Mouse (Mus musculus): ENCODE data around the gene Ddx24. TPM values are rescaled to one million over a fixed set of nuclear protein-coding genes. Genes with fewer than 3 reads are reported as not detected.

Ddx24 gene
- total and polyA plus RNA-seq, 3 experiments = 76.2 to 125 (median 83.0) TPM

- Histone ChIP-seq H3K9ac (ENCODE audit: insufficient read depth, low read depth) (no peak overlapping the region), H3K27ac (ENCODE audit: insufficient read depth, low read depth) (no peak overlapping the region), H3K4me3 (replicated peaks in 1 of 3; ENCODE audit: low read depth in 2 of 3, low read length in 2 of 3, poor library complexity in 1 of 3) (peak overlapping the region in 1 of 3 experiments; percentile 84), H3K36me3 (replicated peaks in 1 of 2; ENCODE audit: control insufficient read depth in 1 of 2, insufficient read depth in 1 of 2, low read length in 1 of 2) (peaks cover 0 to 21% of the 10 kb centered on the region in 2 experiments), H3K27me3 (replicated peaks) (no peaks in the 10 kb centered on the region), H3K4me2 (ENCODE audit: insufficient read depth, low read depth, poor library complexity, severe bottlenecking) (peak overlapping the region; percentile 10), H3K79me2 (replicated peaks; ENCODE audit: control insufficient read depth, extremely low read depth, insufficient read depth, poor library complexity, severe bottlenecking) (no peaks in the 10 kb centered on the region; the same call in 1 of the 2 replicates), H3K9me3 (replicated peaks; ENCODE audit: low read length) (no peaks in the 10 kb centered on the region), H3K4me1 (ENCODE audit: control insufficient read depth in 1 of 2, insufficient read depth in 2 of 2) (peaks cover 8 to 14% of the 10 kb centered on the region in 2 experiments; a peak in 3 of 4 replicates)
- in situ Hi-C loops (cut with MboI; ENCODE audit: low pct_ligation_motif_present, low pct_unique_long_range_greater_than_20kb, low sequenced_read_pairs) (no loop called here), dilution Hi-C loops (cut with MboI; ENCODE audit: extremely low pct_ligation_motif_present, extremely low pct_unique_long_range_greater_than_20kb, low sequenced_read_pairs) (no loop called here)
- no peak for DNase-seq (ENCODE audit: extremely low read depth)
- no peak for TF ChIP-seq EP300 (IDR thresholded peaks at IDR 0.05; ENCODE audit: low read length)
- no peak for TF ChIP-seq ZC3H11A (IDR thresholded peaks at IDR 0.05; ENCODE audit: low read depth, low read length)
- no peak for TF ChIP-seq SIN3A (IDR thresholded peaks at IDR 0.05; ENCODE audit: low read length)
- no peak for TF ChIP-seq MEF2A (IDR thresholded peaks at IDR 0.05; ENCODE audit: borderline replicate concordance, low read depth, low read length)
- no peak for TF ChIP-seq MYC (IDR thresholded peaks at IDR 0.05; ENCODE audit: low read depth, low read length)
- no peak for TF ChIP-seq JUN (IDR thresholded peaks at IDR 0.05; ENCODE audit: insufficient read depth, low read depth, low read length)
- TF ChIP-seq HCFC1 (IDR thresholded peaks at IDR 0.05; ENCODE audit: low read depth, low read length) = no peak
- TF ChIP-seq CHD2 (IDR thresholded peaks at IDR 0.05; ENCODE audit: low read length) = no peak
- no peak for TF ChIP-seq MAX (IDR thresholded peaks at IDR 0.05; ENCODE audit: low read length)
- TF ChIP-seq NELFE (IDR thresholded peaks at IDR 0.05; ENCODE audit: low read depth, low read length) = no peak
- no peak for TF ChIP-seq MAFK (IDR thresholded peaks at IDR 0.05; ENCODE audit: insufficient replicate concordance, low read length)
- no peak for TF ChIP-seq ZNF384 (IDR thresholded peaks at IDR 0.05; ENCODE audit: low read depth, low read length)
- no peak for TF ChIP-seq BHLHE40 (IDR thresholded peaks at IDR 0.05; ENCODE audit: low read depth, low read length)
- TF ChIP-seq SMC3 (IDR thresholded peaks at IDR 0.05; ENCODE audit: low read depth, low read length) = no peak
- no peak for TF ChIP-seq ELF1 (IDR thresholded peaks at IDR 0.05; ENCODE audit: low read depth, low read length)
- no peak for TF ChIP-seq USF2 (conservative IDR thresholded peaks at IDR 0.05; ENCODE audit: low read depth, low read length)
- no peak for TF ChIP-seq NRF1 (IDR thresholded peaks at IDR 0.05; ENCODE audit: low read depth, low read length)
- TF ChIP-seq JUND (conservative IDR thresholded peaks at IDR 0.05; ENCODE audit: low read depth, low read length) = no peak
- no peak for TF ChIP-seq PAX5 (IDR thresholded peaks at IDR 0.05; ENCODE audit: low read length)
Observed at GRCm38 (mm10) chr12:103389982-103390381, 35.6 kb downstream of the Ddx24 start.

- Histone ChIP-seq H3K4me1 (ENCODE audit: control insufficient read depth in 1 of 2, insufficient read depth in 2 of 2) (peaks cover 8 to 14% of the 10 kb centered on the region in 2 experiments; a peak in 3 of 4 replicates), H3K4me3 (replicated peaks in 1 of 3; ENCODE audit: low read depth in 2 of 3, low read length in 2 of 3, poor library complexity in 1 of 3) (peak overlapping the region; percentile 80 to 92 (median 84)), H3K4me2 (ENCODE audit: insufficient read depth, low read depth, poor library complexity, severe bottlenecking) (peak overlapping the region; percentile 82), H3K27ac (ENCODE audit: insufficient read depth, low read depth) (no peak overlapping the region), H3K79me2 (replicated peaks; ENCODE audit: control insufficient read depth, extremely low read depth, insufficient read depth, poor library complexity, severe bottlenecking) (no peaks in the 10 kb centered on the region; the same call in 1 of the 2 replicates), H3K36me3 (replicated peaks in 1 of 2; ENCODE audit: control insufficient read depth in 1 of 2, insufficient read depth in 1 of 2, low read length in 1 of 2) (peaks cover 0 to 19% of the 10 kb centered on the region in 2 experiments), H3K27me3 (replicated peaks) (no peaks in the 10 kb centered on the region), H3K9ac (ENCODE audit: insufficient read depth, low read depth) (peak overlapping the region; percentile 71), H3K9me3 (replicated peaks; ENCODE audit: low read length) (no peaks in the 10 kb centered on the region)
- TF ChIP-seq MAZ (IDR thresholded peaks at IDR 0.05; ENCODE audit: low read depth, low read length) (no peak), NRF1 (IDR thresholded peaks at IDR 0.05; ENCODE audit: low read depth, low read length) (no peak), ZKSCAN1 (IDR thresholded peaks at IDR 0.05; ENCODE audit: borderline replicate concordance, low read depth, low read length) (no peak), TCF12 (IDR thresholded peaks at IDR 0.05; ENCODE audit: low read depth, low read length) (no peak), CTCF (conservative IDR thresholded peaks at IDR 0.05 in 1 of 2, IDR thresholded peaks at IDR 0.05 in 1 of 2; ENCODE audit: low read depth in 2 of 2, low read length in 2 of 2) (no peak), MXI1 (IDR thresholded peaks at IDR 0.05; ENCODE audit: low read depth, low read length) (no peak), MAX (IDR thresholded peaks at IDR 0.05; ENCODE audit: low read length) (no peak), RCOR1 (conservative IDR thresholded peaks at IDR 0.05; ENCODE audit: low read depth, low read length) (no peak), ZC3H11A (IDR thresholded peaks at IDR 0.05; ENCODE audit: low read depth, low read length) (no peak), BHLHE40 (IDR thresholded peaks at IDR 0.05; ENCODE audit: low read depth, low read length) (no peak)
- DNase-seq (ENCODE audit: extremely low read depth) = no peak
- in situ Hi-C loops (cut with MboI; ENCODE audit: low pct_ligation_motif_present, low pct_unique_long_range_greater_than_20kb, low sequenced_read_pairs) (no loop called here), dilution Hi-C loops (cut with MboI; ENCODE audit: extremely low pct_ligation_motif_present, extremely low pct_unique_long_range_greater_than_20kb, low sequenced_read_pairs) (no loop called here)
Observed at GRCm38 (mm10) chr12:103389348-103389727, 36.3 kb downstream of the Ddx24 start.
